Mouse (Mus musculus): Measurements from ENCODE around the gene Aktip. TPM values are rescaled to one million over a fixed set of nuclear protein-coding genes. Genes with fewer than 3 reads are reported as not detected.

Aktip gene
- polyA plus RNA-seq, 1 experiment: 72.0 TPM

DNA sequence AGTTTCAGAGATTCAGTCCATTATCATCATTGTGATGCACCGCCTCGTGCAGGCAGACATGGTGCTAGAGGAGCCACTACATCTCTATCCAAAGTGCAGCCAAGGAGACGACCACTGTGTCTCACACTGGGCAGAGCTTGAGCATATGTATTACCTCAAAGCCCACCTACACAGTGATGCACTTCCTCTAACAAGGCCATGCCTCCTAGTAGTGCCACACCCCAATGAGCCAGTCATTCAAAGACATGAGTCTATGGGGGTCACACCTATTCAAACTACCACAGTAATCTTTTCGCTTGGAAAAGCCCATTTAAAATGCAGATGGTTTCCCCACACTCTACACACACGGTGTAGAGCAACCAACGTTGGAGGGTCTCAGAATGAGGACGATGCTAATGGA lies 48.2 kb downstream of the Aktip start:
- no peak for DNase-seq (ENCODE audit: low read depth)
- TF ChIP-seq POLR2A (IDR thresholded peaks at IDR 0.05; ENCODE audit: borderline replicate concordance, extremely low read depth, insufficient read depth, insufficient read length, poor library complexity, severe bottlenecking): no peak
- TF ChIP-seq CTCF (IDR thresholded peaks at IDR 0.05; ENCODE audit: borderline replicate concordance, extremely low read depth, insufficient read depth, insufficient read length): no peak

DNA sequence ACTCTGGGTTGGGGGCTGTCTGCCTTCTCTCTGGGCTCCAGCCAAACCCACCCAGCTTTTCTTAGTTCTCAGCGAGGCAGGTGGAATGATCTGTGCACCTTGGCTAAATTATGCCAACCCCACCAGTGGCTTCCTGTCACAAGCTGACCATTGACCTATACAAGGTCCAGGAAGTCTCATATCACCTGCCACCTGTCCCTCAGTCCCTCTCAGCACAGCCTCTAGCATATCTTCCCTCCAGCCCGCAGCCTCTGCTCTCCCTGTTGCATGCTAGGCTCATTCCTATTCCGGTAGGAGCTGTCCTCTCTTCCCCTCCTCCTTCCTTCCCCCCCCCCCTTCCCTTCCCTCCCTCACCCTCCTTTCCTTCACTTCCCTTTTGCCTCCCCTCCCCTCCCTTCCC lies 50.5 kb downstream of the Aktip start:
- no peak for TF ChIP-seq CTCF (IDR thresholded peaks at IDR 0.05; ENCODE audit: borderline replicate concordance, extremely low read depth, insufficient read depth, insufficient read length)
- TF ChIP-seq POLR2A (IDR thresholded peaks at IDR 0.05; ENCODE audit: borderline replicate concordance, extremely low read depth, insufficient read depth, insufficient read length, poor library complexity, severe bottlenecking): no peak
- no peak for DNase-seq (ENCODE audit: low read depth)

DNA sequence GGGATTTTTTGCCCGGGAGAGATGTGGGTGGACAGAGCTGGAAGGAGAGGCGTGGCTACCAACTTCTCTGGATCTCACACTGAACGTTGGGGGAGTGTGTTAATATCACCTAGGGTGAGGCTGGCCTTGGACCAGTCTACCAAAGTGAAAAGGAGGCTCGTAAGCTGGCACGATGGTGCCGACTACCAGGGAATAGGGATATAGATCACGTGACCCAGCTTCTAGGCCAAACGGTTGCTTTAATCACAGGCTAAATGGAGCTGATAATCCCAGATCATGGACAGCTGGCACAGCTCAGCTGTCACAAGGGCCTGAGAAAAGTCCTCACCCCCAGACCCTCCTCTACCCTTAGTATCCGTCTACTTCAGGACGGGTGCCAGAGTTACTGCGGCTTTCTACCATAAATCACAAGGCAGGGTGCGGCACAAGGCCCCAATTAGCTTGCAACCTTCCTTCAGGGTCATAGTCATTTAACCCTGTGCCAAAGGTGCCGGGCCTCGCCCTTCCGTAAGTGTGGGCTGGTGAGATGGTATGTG lies 51.1 kb downstream of the Aktip start:
- TF ChIP-seq POLR2A (IDR thresholded peaks at IDR 0.05; ENCODE audit: borderline replicate concordance, extremely low read depth, insufficient read depth, insufficient read length, poor library complexity, severe bottlenecking) (no peak), CTCF (IDR thresholded peaks at IDR 0.05; ENCODE audit: borderline replicate concordance, extremely low read depth, insufficient read depth, insufficient read length) (no peak)
- no peak for DNase-seq (ENCODE audit: low read depth)

DNA sequence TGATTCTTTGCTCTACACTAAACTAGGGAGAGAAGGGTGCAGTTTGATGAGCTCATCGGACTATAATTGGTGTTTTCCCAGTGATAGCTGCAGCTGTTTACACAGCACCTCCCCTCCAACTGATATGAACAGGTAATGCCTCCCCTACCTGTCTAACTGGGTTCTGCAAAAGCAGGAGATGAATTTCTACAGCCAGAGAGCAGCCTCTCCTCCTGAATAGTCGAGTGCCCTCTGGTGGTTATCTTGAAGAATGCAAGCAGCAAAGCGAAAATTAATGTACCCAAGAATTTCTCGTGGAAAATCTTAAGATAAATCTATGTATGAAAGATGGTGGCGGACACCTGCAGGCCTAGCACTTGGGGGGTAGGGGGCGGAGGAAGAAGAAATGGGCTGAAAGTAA lies 52.1 kb downstream of the Aktip start:
- peak; percentile 72 for DNase-seq (ENCODE audit: low read depth)

DNA sequence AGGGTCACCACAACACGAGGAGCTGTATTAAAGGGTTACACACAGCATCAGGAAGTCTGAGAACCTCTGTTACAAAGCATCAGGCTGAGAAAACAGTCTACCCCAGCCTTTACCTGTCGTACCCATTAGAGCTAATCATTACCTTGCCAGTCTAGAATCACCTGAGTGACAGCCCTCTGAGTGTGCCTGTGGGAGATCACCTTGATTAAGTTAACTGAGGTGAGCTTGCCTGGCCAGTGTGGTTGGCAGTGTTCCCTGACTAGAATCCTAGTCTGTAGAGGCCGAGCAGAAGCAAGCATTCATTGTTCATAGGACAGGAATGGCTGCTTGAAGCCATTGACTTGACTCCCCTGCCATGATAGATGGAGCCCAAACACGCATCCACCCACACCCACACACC lies 58.9 kb downstream of the Aktip start:
- DNase-seq (ENCODE audit: low read depth): no peak
- TF ChIP-seq POLR2A (IDR thresholded peaks at IDR 0.05; ENCODE audit: borderline replicate concordance, extremely low read depth, insufficient read depth, insufficient read length, poor library complexity, severe bottlenecking): no peak
- no peak for TF ChIP-seq CTCF (IDR thresholded peaks at IDR 0.05; ENCODE audit: borderline replicate concordance, extremely low read depth, insufficient read depth, insufficient read length)

More for the DNA sequence above, 52.1 kb downstream of the Aktip start:
- TF ChIP-seq CTCF (IDR thresholded peaks at IDR 0.05; ENCODE audit: borderline replicate concordance, extremely low read depth, insufficient read depth, insufficient read length) (peak; percentile 74; the same call in 1 of the 2 replicates), POLR2A (IDR thresholded peaks at IDR 0.05; ENCODE audit: borderline replicate concordance, extremely low read depth, insufficient read depth, insufficient read length, poor library complexity, severe bottlenecking) (no peak)

DNA sequence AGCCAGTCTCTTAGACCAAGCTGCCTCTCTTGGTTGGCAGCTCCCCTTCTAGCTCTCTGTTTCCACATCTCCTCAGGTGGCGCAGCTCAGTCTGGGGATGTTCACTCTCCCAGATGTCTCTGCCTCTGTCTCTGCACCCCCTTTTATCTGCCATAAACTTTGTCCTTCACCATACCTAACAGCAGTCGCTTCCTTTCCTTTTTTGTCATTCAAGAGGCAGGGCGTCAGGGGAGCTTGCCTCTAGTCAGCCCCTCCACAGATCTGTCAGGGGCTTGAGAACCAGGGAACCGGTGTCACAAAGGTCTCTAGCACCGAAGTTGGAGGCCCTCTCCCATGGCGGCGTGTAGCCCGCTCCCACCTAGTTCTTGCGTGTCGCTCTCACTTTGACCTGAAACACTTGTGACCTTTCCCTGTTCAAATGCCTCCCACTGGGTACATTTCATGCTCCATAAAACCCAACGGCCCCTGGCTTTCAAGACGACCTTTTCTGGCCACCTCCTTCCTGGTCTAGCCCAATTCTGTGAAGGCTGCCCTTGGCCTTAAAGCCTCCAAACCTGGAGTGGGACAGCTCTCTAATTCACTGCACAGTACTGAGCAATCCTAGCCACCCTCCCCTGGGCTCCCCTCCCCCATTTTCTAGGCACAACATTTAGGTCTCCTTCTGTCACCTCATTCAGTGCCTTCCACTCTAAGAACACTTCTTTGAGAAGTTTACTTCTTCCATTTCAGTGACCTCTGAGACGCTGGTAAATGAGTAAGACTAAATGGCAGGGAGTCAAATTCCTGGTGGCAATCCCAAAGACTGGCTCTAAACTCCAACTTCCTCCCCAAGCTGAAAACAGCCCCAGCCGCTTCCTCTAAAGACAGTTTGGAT lies 64.2 kb downstream of the Aktip start:
- TF ChIP-seq POLR2A (IDR thresholded peaks at IDR 0.05; ENCODE audit: borderline replicate concordance, extremely low read depth, insufficient read depth, insufficient read length, poor library complexity, severe bottlenecking) (no peak), CTCF (IDR thresholded peaks at IDR 0.05; ENCODE audit: borderline replicate concordance, extremely low read depth, insufficient read depth, insufficient read length) (no peak)
- DNase-seq (ENCODE audit: low read depth): no peak

DNA sequence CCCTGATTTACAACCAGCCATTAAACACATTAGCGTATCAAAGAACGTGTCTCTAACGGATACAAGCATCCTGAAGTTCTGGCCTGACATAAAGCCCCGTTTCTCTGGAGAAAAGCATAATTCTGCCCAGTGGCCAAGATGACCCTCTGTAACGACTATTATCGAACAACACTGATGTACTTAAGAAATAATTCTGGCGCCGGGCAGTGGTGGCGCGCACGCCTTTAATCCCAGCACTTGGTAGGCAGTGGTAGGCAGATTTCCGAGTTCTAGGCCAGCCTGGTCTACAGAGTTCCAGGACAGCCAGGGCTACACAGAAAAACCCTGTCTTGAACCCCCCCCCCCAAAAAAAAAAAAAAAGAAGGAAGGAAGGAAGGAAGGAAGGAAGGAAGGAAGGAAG lies 65.1 kb downstream of the Aktip start:
- no peak for DNase-seq (ENCODE audit: low read depth)
- no peak for TF ChIP-seq POLR2A (IDR thresholded peaks at IDR 0.05; ENCODE audit: borderline replicate concordance, extremely low read depth, insufficient read depth, insufficient read length, poor library complexity, severe bottlenecking)
- TF ChIP-seq CTCF (IDR thresholded peaks at IDR 0.05; ENCODE audit: borderline replicate concordance, extremely low read depth, insufficient read depth, insufficient read length): no peak

DNA sequence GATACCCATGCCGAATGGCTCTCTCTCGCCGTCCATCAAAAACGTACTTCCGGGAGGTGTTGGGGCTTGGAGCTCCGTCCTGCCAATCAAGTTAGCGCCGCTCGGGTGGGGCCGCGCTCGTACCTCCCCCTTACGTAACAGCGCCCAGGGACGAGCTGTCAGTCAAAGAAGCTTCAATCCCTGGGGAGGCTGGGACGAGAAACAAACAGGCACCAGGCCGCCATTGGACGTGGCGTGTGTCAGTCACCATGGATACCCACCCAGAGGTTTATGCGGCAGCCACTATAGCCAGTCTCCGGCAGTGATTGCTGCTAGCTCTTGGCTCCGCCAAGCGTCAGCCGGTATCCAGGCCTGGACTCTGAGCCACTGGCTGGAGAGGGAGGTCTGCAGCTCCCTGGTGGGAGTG lies 65.7 kb downstream of the Aktip start:
- DNase-seq (ENCODE audit: low read depth): peak; percentile 100
- TF ChIP-seq POLR2A (IDR thresholded peaks at IDR 0.05; ENCODE audit: borderline replicate concordance, extremely low read depth, insufficient read depth, insufficient read length, poor library complexity, severe bottlenecking): peak; percentile 67; the same call in 1 of the 2 replicates
- TF ChIP-seq CTCF (IDR thresholded peaks at IDR 0.05; ENCODE audit: borderline replicate concordance, extremely low read depth, insufficient read depth, insufficient read length): peak; percentile 44; the same call in 1 of the 2 replicates

DNA sequence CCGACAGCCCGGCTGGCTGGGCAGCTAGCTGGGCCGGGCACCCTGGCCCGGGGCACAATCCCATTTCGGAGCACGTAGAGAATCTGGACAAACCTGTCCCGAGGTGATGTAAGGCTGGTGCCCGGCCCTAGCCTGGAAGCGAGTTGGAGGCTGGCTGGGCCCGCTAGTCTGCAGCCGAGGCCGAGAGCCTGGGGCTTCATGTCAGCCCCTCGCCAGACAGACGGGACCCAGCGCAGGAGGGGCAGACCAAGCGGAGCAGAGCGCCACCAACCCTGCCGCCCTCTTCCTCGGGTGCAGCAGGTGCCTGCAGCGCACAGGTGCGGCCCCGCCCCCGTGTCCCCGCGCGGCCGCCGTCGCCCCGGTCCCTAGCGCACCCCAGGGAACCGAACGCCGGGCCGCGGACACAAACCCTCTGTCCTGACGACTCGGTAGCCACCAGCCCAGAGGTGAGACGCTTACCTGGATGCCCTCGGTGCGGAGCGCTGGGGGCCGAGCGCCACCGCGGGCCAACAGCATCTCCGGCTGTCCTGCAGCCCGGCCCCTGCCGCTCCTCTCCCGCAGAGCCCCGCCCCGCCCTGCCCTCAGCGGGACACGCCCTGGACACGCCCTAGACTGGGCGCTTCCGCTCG lies 66.2 kb downstream of the Aktip start:
- DNase-seq (ENCODE audit: low read depth): no peak
- TF ChIP-seq CTCF (IDR thresholded peaks at IDR 0.05; ENCODE audit: borderline replicate concordance, extremely low read depth, insufficient read depth, insufficient read length): no peak
- peak; percentile 94 for TF ChIP-seq POLR2A (IDR thresholded peaks at IDR 0.05; ENCODE audit: borderline replicate concordance, extremely low read depth, insufficient read depth, insufficient read length, poor library complexity, severe bottlenecking)

DNA sequence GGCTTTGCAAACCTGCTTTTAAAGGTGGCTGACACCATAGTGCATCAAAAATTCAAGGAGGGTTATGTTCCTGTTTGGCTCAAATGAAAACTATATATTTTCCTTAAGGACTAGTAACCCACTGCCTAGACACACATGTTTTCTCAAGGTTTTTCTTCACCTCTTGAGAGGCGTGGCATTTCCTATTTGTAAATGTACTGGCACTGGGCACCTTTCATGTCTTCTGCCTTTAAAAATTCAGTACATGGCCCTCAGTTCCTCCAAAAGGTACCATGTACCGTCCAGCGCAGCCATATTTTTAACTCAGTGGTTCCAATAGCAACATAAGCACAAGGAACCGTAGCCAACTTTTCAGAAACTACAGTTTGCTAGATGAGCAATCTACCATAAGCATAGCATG lies 67.0 kb downstream of the Aktip start:
- no peak for DNase-seq (ENCODE audit: low read depth)
- TF ChIP-seq CTCF (IDR thresholded peaks at IDR 0.05; ENCODE audit: borderline replicate concordance, extremely low read depth, insufficient read depth, insufficient read length): no peak
- no peak for TF ChIP-seq POLR2A (IDR thresholded peaks at IDR 0.05; ENCODE audit: borderline replicate concordance, extremely low read depth, insufficient read depth, insufficient read length, poor library complexity, severe bottlenecking)

DNA sequence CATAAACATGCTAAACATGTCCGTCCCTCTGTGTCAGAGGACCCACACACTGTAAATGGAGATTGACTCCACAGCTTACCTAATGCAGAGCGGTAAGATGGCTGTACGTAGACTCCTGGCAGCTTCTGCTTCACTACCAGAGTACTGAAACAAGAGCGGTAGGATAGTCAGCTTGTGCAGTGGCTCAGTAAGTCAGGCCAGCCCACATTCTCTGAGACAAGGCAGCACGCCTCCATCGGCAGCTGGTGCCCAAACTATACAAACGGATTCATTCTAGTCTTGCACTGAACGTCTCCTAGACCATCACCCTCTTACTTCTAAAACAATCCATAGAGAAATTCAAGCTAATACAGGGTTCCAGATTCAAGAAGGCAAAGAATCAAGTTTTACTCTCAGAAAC lies 73.0 kb downstream of the Aktip start:
- no peak for TF ChIP-seq CTCF (IDR thresholded peaks at IDR 0.05; ENCODE audit: borderline replicate concordance, extremely low read depth, insufficient read depth, insufficient read length)
- TF ChIP-seq POLR2A (IDR thresholded peaks at IDR 0.05; ENCODE audit: borderline replicate concordance, extremely low read depth, insufficient read depth, insufficient read length, poor library complexity, severe bottlenecking): no peak
- DNase-seq (ENCODE audit: low read depth): no peak

Measured in brain, embryonic 14.5 days (tissue).